ENCODE assay signal across 26 mouse cellular contexts in genomic region chr8:125705816-125706215, GRCm38 (mm10). TPM values are rescaled to one million over a fixed set of nuclear protein-coding genes. Genes with fewer than 3 reads are reported as not detected.
DNase-seq lines count a peak whose midpoint lies in the region; ATAC-seq and TF ChIP-seq lines count a peak whose summit lies in the region.
"Had no signal": no experiment of that assay in that cellular context is flagged by ENCODE, and none has a peak within 500 bp of the region (broad histone marks: within the 10 kb centered on the region; RNA-seq: fewer than 3 reads in every experiment).

No protein-coding gene starts in this region.

- H3K9ac ChIP-seq in midbrain, embryonic 14.5 days (replicated peaks; ENCODE audit: low read length) = no peak overlapping the region
- no peak overlapping the region for H3K9ac ChIP-seq in hindbrain, embryonic 14.5 days

- ATAC-seq in midbrain, embryonic 14.5 days (ENCODE audit: low FRiP score, low TSS enrichment) = no peak
- no peak for ATAC-seq in hindbrain, embryonic 14.5 days (ENCODE audit: low FRiP score)
- ATAC-seq: activated CD4-positive, CD25-positive, alpha-beta regulatory T cell, adult 4 months; CD4-positive, CD25-positive, alpha-beta regulatory T cell, adult 4 months; Patski had no signal

- no peaks in the 10 kb centered on the region for H3K27me3 ChIP-seq in midbrain, embryonic 14.5 days (ENCODE audit: control insufficient read depth, insufficient read depth, low read length)
- H3K27me3 ChIP-seq in midbrain, embryonic 10.5 days (ENCODE audit: low read depth, poor library complexity, severe bottlenecking) = no peaks in the 10 kb centered on the region
- H3K27me3 ChIP-seq in hindbrain, embryonic 14.5 days (ENCODE audit: control insufficient read depth, insufficient read depth, low read length) = no peaks in the 10 kb centered on the region
- H3K27me3 ChIP-seq in hindbrain, embryonic 10.5 days (ENCODE audit: insufficient read depth, poor library complexity, severe bottlenecking) = no peaks in the 10 kb centered on the region
- H3K27me3 ChIP-seq: CH12.LX, Patski had no signal

- 85% methylated on average over 7 of the region's 7 CpGs for WGBS in midbrain, embryonic 14.5 days
- WGBS in midbrain, embryonic 10.5 days = 90% methylated on average over 7 of the region's 7 CpGs
- WGBS in hindbrain, embryonic 14.5 days = 79% methylated on average over 7 of the region's 7 CpGs
- WGBS in hindbrain, embryonic 10.5 days = 86% methylated on average over 7 of the region's 7 CpGs

- TF ChIP-seq CTCF in brain, embryonic 14.5 days (IDR thresholded peaks at IDR 0.05; ENCODE audit: borderline replicate concordance, extremely low read depth, insufficient read depth, insufficient read length) = no peak

- H3K27ac ChIP-seq in midbrain, embryonic 14.5 days (replicated peaks; ENCODE audit: low read depth, low read length) = no peak overlapping the region
- H3K27ac ChIP-seq in midbrain, embryonic 10.5 days (replicated peaks) = no peak overlapping the region
- H3K27ac ChIP-seq in hindbrain, embryonic 14.5 days = no peak overlapping the region
- H3K27ac ChIP-seq in hindbrain, embryonic 10.5 days = no peak overlapping the region

- no peaks in the 10 kb centered on the region for H3K9me3 ChIP-seq in midbrain, embryonic 14.5 days (ENCODE audit: control insufficient read depth, low read length)
- H3K9me3 ChIP-seq in midbrain, embryonic 10.5 days (replicated peaks) = no peaks in the 10 kb centered on the region
- H3K9me3 ChIP-seq in hindbrain, embryonic 14.5 days (ENCODE audit: control insufficient read depth, low read length) = no peaks in the 10 kb centered on the region
- H3K9me3 ChIP-seq in hindbrain, embryonic 10.5 days = no peaks in the 10 kb centered on the region

- TF ChIP-seq POLR2A in brain, embryonic 14.5 days (IDR thresholded peaks at IDR 0.05; ENCODE audit: borderline replicate concordance, extremely low read depth, insufficient read depth, insufficient read length, poor library complexity, severe bottlenecking) = no peak

- no peaks in the 10 kb centered on the region for H3K36me3 ChIP-seq in midbrain, embryonic 14.5 days (ENCODE audit: control insufficient read depth, insufficient read depth, low read length)
- H3K36me3 ChIP-seq in midbrain, embryonic 10.5 days = no peaks in the 10 kb centered on the region
- H3K36me3 ChIP-seq in hindbrain, embryonic 14.5 days (replicated peaks; ENCODE audit: control insufficient read depth, insufficient read depth) = no peaks in the 10 kb centered on the region
- no peaks in the 10 kb centered on the region for H3K36me3 ChIP-seq in hindbrain, embryonic 10.5 days
- H3K36me3 ChIP-seq: G1E had no signal

- no peaks in the 10 kb centered on the region for H3K4me1 ChIP-seq in midbrain, embryonic 14.5 days (ENCODE audit: control insufficient read depth, insufficient read depth, low read length)
- H3K4me1 ChIP-seq in midbrain, embryonic 10.5 days = no peaks in the 10 kb centered on the region
- H3K4me1 ChIP-seq in hindbrain, embryonic 14.5 days (replicated peaks; ENCODE audit: control insufficient read depth, insufficient read depth, low read length) = 0 out of 2 replicates have a peak, but pooled peaks cover 4% of the 10 kb centered on the region
- 0 out of 2 replicates have a peak, but pooled peaks cover 3% of the 10 kb centered on the region for H3K4me1 ChIP-seq in hindbrain, embryonic 10.5 days (replicated peaks)

- no peak overlapping the region for H3K4me3 ChIP-seq in midbrain, embryonic 14.5 days (replicated peaks; ENCODE audit: low read depth, low read length)
- H3K4me3 ChIP-seq in midbrain, embryonic 10.5 days = no peak overlapping the region
- H3K4me3 ChIP-seq in hindbrain, embryonic 14.5 days (replicated peaks; ENCODE audit: low read length) = no peak overlapping the region
- H3K4me3 ChIP-seq in hindbrain, embryonic 10.5 days = no peak overlapping the region

- H3K4me2 ChIP-seq in midbrain, embryonic 14.5 days (ENCODE audit: low read length) = no peak overlapping the region
- no peak overlapping the region for H3K4me2 ChIP-seq in hindbrain, embryonic 14.5 days (replicated peaks)

- DNase-seq in adrenal gland, postnatal 10 days = peak; percentile 31
- DNase-seq in adrenal gland, postnatal 14 days = no peak
- peak; percentile 37 for DNase-seq in midbrain, embryonic 14.5 days
- no peak for DNase-seq in midbrain, embryonic 10.5 days (ENCODE audit: low spot score)
- DNase-seq in MN1 (ENCODE audit: low spot score) = peak; percentile 52
- peak; percentile 51 for DNase-seq in brain, embryonic 14.5 days (ENCODE audit: low read depth)
- DNase-seq in hindbrain, embryonic 14.5 days (ENCODE audit: low spot score) = no peak
- DNase-seq in hindbrain, embryonic 10.5 days (ENCODE audit: low spot score) = no peak
- DNase-seq: adrenal gland, adult 2 months; adrenal gland, adult 8-10 months; adrenal gland, postnatal 25 days; adrenal gland, postnatal 36 days; B cell, adult 2 months; cerebellum, adult 11 months; cerebellum, adult 11-12 months; cerebellum, adult 18-20 months; cerebellum, adult 2 months; cerebellum, adult 8-10 months; cerebellum, adult 9-10 months had no signal

RNA-seq across cellular contexts. Expression of gene Ntpcr, which starts 23.9 kb away (rescaled TPM):
- 10 to 100 TPM; 14.4 to 16.8 TPM for total RNA-seq in adrenal gland, postnatal 10 days (2021)
- total RNA-seq in adrenal gland, postnatal 14 days (2021) = 14.3 TPM in 2 replicates
- 29.3 and 35.2 TPM in 2 replicates for polyA plus RNA-seq in midbrain, embryonic 14.5 days (2014; fragmentation: Nextera tagmentation; extraction: Ambion mirVana)
- 18.4 and 19.7 TPM in 2 replicates for polyA plus RNA-seq in midbrain, embryonic 10.5 days (2016; fragmentation: Nextera tagmentation; extraction: Ambion mirVana)
- polyA plus RNA-seq in brain, embryonic 14.5 days (2012; rRNA removed) = 27.9 and 30.4 TPM in 2 replicates
- polyA plus RNA-seq in hindbrain, embryonic 14.5 days (2014; fragmentation: Nextera tagmentation; extraction: Ambion mirVana) = 35.0 and 38.6 TPM in 2 replicates
- polyA plus RNA-seq in hindbrain, embryonic 10.5 days (2016; fragmentation: Nextera tagmentation; extraction: Ambion mirVana) = 15.9 and 18.8 TPM in 2 replicates
- total RNA-seq: G1E had no signal
- polyA plus RNA-seq: G1E had no signal

RNA-seq across cellular contexts. Expression of gene Map10, which starts 36.2 kb away (rescaled TPM):
- total RNA-seq in adrenal gland, postnatal 10 days (2021) = 1 to 10 TPM; 3.4 to 3.5 TPM
- 3.3 and 3.6 TPM in 2 replicates for total RNA-seq in adrenal gland, postnatal 14 days (2021)
- 5.8 and 10.8 TPM in 2 replicates for polyA plus RNA-seq in midbrain, embryonic 14.5 days (2014; fragmentation: Nextera tagmentation; extraction: Ambion mirVana)
- polyA plus RNA-seq in midbrain, embryonic 10.5 days (2016; fragmentation: Nextera tagmentation; extraction: Ambion mirVana) = 7.8 and 8.0 TPM in 2 replicates
- polyA plus RNA-seq in brain, embryonic 14.5 days (2012; rRNA removed) = 5.1 and 5.8 TPM in 2 replicates
- 8.7 and 10.2 TPM in 2 replicates for polyA plus RNA-seq in hindbrain, embryonic 14.5 days (2014; fragmentation: Nextera tagmentation; extraction: Ambion mirVana)
- polyA plus RNA-seq in hindbrain, embryonic 10.5 days (2016; fragmentation: Nextera tagmentation; extraction: Ambion mirVana) = 6.0 and 8.0 TPM in 2 replicates
- total RNA-seq: MEL had no signal
- polyA plus RNA-seq: C2C12, G1E, Patski had no signal

Comparison
In these comparisons a context has a peak if more than half of its experiments do, and no peak if none do; other contexts are left out.
1. DNase-seq: peak in adrenal gland, postnatal 10 days (single experiment), midbrain, embryonic 14.5 days (single experiment), MN1 (single experiment) and brain, embryonic 14.5 days (single experiment); none in adrenal gland, postnatal 14 days (single experiment), midbrain, embryonic 10.5 days (single experiment), hindbrain, embryonic 14.5 days (single experiment) and hindbrain, embryonic 10.5 days (single experiment).